Mouse (Mus musculus) lung, postnatal 0 days (tissue): Measurements from ENCODE around the gene Olfr691.

Experiments
- CTCF ChIP-seq: IDR thresholded peaks from 2 replicates; pipeline ENCODE4 v1.5.1; 2016; ENCODE audit warnings: antibody characterized with exemption, mild to moderate bottlenecking
- EP300 ChIP-seq: IDR thresholded peaks from 2 replicates; pipeline ENCODE4 v1.6.1; 2016; ENCODE audit warnings: antibody characterized with exemption, mild to moderate bottlenecking, control low read depth

DNA sequence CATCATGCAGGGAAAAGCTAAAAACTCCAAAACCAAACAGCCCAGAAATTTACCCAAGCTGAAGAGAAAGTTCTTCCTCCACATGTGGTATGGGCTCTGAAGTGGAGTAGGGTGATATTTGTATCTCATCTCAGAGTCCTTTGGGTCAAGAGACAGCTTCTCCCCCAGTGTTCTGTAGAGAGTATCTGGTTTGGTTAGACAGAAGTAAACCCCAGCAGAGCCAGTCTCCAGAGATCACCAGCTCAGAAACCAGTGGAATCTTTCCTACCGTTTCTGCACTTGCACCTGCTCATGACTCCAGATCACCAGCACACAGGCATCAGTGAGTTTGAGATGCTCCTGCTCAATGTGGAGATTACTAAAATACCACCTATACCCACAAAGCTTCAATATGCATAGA lies 8.1 kb downstream of the Olfr691 start, which contains the start of gene Olfr690:
- no peak for TF ChIP-seq CTCF
- no peak for TF ChIP-seq EP300
